Mouse (Mus musculus) MEL-GATA-1-ER (cell line): ENCODE data around the gene Vtn.

Experiments
- DNase-seq: peaks from one replicate; pipeline ENCODE4 v3.0.0-alpha.2; 2012; ENCODE audit warnings: low read depth; ENCODE audit errors: extremely low read depth

The Vtn gene

GRCm38 (mm10) chr11:78497544-78498522 lies 1.1 kb upstream of the Vtn start, which contains the start of gene Sarm1:
TSS of gene Sarm1 (minus strand) at chr11:78497754.
- peak; percentile 85 for DNase-seq

GRCm38 (mm10) chr11:78499543-78499942 lies 652 bp downstream of the Vtn start:
- DNase-seq, result no peak

GRCm38 (mm10) chr11:78500623-78501202 lies 1.8 kb downstream of the Vtn start:
- no peak for DNase-seq

- DNase-seq, result peak; percentile 52
Measured at GRCm38 (mm10) chr11:78501529-78501928, 2.6 kb downstream of the Vtn start.

GRCm38 (mm10) chr11:78502909-78503650 lies 4.2 kb downstream of the Vtn start, which contains the start of gene Sebox:
TSS of gene Sebox (plus strand) at chr11:78503447.
- no peak for DNase-seq

GRCm38 (mm10) chr11:78505430-78505829 lies 6.5 kb downstream of the Vtn start:
- DNase-seq, result no peak

GRCm38 (mm10) chr11:78509148-78509547 lies 10.3 kb downstream of the Vtn start:
- DNase-seq, result no peak

- peak; percentile 72 for DNase-seq
Measured at GRCm38 (mm10) chr11:78512025-78512957, 13.4 kb downstream of the Vtn start, which contains the start of the genes Tmem199 and Poldip2. TSS of gene Tmem199 (minus strand) at chr11:78512172. TSS of gene Poldip2 (plus strand) at chr11:78512193.

GRCm38 (mm10) chr11:78513106-78513790 lies 14.4 kb downstream of the Vtn start:
- no peak for DNase-seq

- no peak for DNase-seq
Measured at GRCm38 (mm10) chr11:78515549-78516325, 16.8 kb downstream of the Vtn start.

GRCm38 (mm10) chr11:78518931-78519330 lies 20.0 kb downstream of the Vtn start:
- no peak for DNase-seq

- no peak for DNase-seq
Measured at GRCm38 (mm10) chr11:78521880-78522279, 23.0 kb downstream of the Vtn start.

- no peak for DNase-seq
Measured at GRCm38 (mm10) chr11:78522481-78522997, 23.6 kb downstream of the Vtn start.

- DNase-seq, result no peak
Measured at GRCm38 (mm10) chr11:78523241-78523955, 24.5 kb downstream of the Vtn start.

GRCm38 (mm10) chr11:78524838-78525237 lies 25.9 kb downstream of the Vtn start:
- no peak for DNase-seq

GRCm38 (mm10) chr11:78528714-78529113 lies 29.8 kb downstream of the Vtn start:
- DNase-seq, result no peak

- DNase-seq, result no peak
Measured at GRCm38 (mm10) chr11:78530001-78530400, 31.1 kb downstream of the Vtn start.

GRCm38 (mm10) chr11:78531046-78531445 lies 32.2 kb downstream of the Vtn start:
- DNase-seq, result no peak
